Mouse (Mus musculus) ES-E14 (cell line): Measurements from ENCODE around the gene Tmem145.

Source experiments
- CHD2 ChIP-seq: IDR thresholded peaks from 2 replicates; pipeline ENCODE4 v1.6.1; 2014; ENCODE audit warnings: mild to moderate bottlenecking, low read depth, low read length, inconsistent platforms
- HCFC1 ChIP-seq: IDR thresholded peaks from 2 replicates; pipeline ENCODE4 v1.6.1; 2012; ENCODE audit warnings: low read length, inconsistent platforms, borderline replicate concordance; ENCODE audit not compliant: insufficient read depth
- MAFK ChIP-seq: IDR thresholded peaks from 2 replicates; pipeline ENCODE4 v1.6.1; 2014; ENCODE audit warnings: mild to moderate bottlenecking, low read depth, low read length, inconsistent platforms; ENCODE audit not compliant: insufficient read depth
- ZC3H11A ChIP-seq: IDR thresholded peaks from 2 replicates; pipeline ENCODE4 v1.6.1; 2012; ENCODE audit warnings: low read depth, mild to moderate bottlenecking, inconsistent platforms, low read length, borderline replicate concordance

DNA sequence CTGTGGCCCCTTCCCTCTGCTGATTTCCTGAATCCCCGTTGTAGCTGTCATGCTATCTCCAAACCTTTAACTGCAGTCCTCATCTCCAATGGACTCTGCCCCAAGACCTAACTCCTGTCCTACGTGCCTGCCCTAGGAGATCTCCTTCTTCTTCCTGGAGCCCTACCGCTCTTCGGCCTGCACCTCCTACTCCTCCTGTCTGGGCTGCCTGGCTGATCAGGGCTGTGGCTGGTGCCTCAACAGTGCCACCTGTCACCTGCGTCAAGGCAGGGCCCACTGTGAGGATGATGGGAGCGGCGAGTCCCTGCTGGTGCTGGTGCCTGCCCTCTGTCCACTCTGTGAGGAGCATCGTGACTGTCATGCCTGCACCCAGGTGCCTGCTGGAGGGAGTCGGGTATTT is 33.4 kb downstream of the Tmem145 start:
- TF ChIP-seq HCFC1 (no peak), MAFK (no peak), CHD2 (no peak), ZC3H11A (no peak)
